Mouse (Mus musculus) midbrain, postnatal 0 days (tissue): ENCODE measurements at regions not wholly inside any gene's neighbourhood (a gene's known extent, or its start where the extent isn't known, plus 50 kb on each side); places are given as distances from the start of the nearest gene placed in this dataset.

Source experiments
- ATAC-seq: fragments of 200-750 bp; cut with Nextera tagmentation; 2 replicates; pipeline ENCODE4 v1.8.0; 2017; ENCODE audit warnings: moderate number of reproducible peaks, mild to moderate bottlenecking, moderate TSS enrichment, moderate library complexity; ENCODE audit not compliant: low FRiP score
- DNase-seq: peaks from one replicate; pipeline ENCODE4 v3.0.0-alpha.2; 2015; ENCODE audit warnings: low spot score
- H3K27ac ChIP-seq: fragments of 300-500 bp; sonication (generic); 2 replicates; pipeline ENCODE4 v1.5.1; 2014; ENCODE audit warnings: low read depth, mild to moderate bottlenecking, low read length, mixed read lengths
- H3K27me3 ChIP-seq: fragments of 300-500 bp; sonication (generic); 2 replicates; pipeline ENCODE4 v1.6.1; 2014; ENCODE audit warnings: low read length, control low read depth, mixed read lengths; ENCODE audit not compliant: insufficient read depth
- H3K36me3 ChIP-seq: fragments of 300-500 bp; sonication (generic); 2 replicates; pipeline ENCODE4 v1.6.1; 2014; ENCODE audit warnings: low read length, control low read depth, mixed read lengths; ENCODE audit not compliant: insufficient read depth
- H3K4me1 ChIP-seq: fragments of 300-500 bp; sonication (generic); 2 replicates; pipeline ENCODE4 v1.6.1; 2014; ENCODE audit warnings: mild to moderate bottlenecking, control low read depth, antibody characterized with exemption, low read length, mixed read lengths; ENCODE audit not compliant: insufficient read depth
- H3K4me2 ChIP-seq: fragments of 300-500 bp; sonication (generic); 2 replicates; pipeline ENCODE4 v1.6.1; 2014; ENCODE audit warnings: low read depth, mild to moderate bottlenecking, low read length, mixed read lengths; ENCODE audit not compliant: poor library complexity, severe bottlenecking
- H3K4me3 ChIP-seq: fragments of 300-500 bp; sonication (generic); 2 replicates; pipeline ENCODE4 v1.5.1; 2014; ENCODE audit warnings: low read depth, mild to moderate bottlenecking, low read length, moderate library complexity
- H3K9ac ChIP-seq: fragments of 300-500 bp; sonication (generic); replicated peaks from 2 replicates; pipeline ENCODE4 v1.6.1; 2014; ENCODE audit warnings: mild to moderate bottlenecking, low read length, moderate library complexity, mixed read lengths; ENCODE audit not compliant: poor library complexity, severe bottlenecking
- H3K9me3 ChIP-seq: fragments of 300-500 bp; sonication (generic); 2 replicates; pipeline ENCODE4 v1.6.1; 2016; ENCODE audit warnings: low read length, control low read depth
- CTCF ChIP-seq: IDR thresholded peaks from 2 replicates; pipeline ENCODE4 v1.5.1; 2016; ENCODE audit warnings: antibody characterized with exemption, mild to moderate bottlenecking
- WGBS: fragments of 180-500 bp; shearing (Covaris S2); extraction: QIAGEN DNeasy Blood & Tissue Kit; methylation state at CpG from one replicate; pipeline ENCODE4 v1.1.7; 2014; 5-methylcytosine and 5-hydroxymethylcytosine counted together

GRCm38 (mm10) chr15:85645971-85646638, 63.8 kb upstream of the Wnt7b start:
- WGBS: 1% methylated on average over 33 of the region's 33 CpGs
- Histone ChIP-seq H3K9me3 (no peaks in the 10 kb centered on the region), H3K27ac (peak overlapping the region; percentile 71), H3K4me2 (peak overlapping the region; percentile 52), H3K4me3 (peak overlapping the region; percentile 31), H3K4me1 (no peaks in the 10 kb centered on the region), H3K36me3 (no peaks in the 10 kb centered on the region), H3K27me3 (no peaks in the 10 kb centered on the region), H3K9ac (peak overlapping the region; percentile 42; the same call in 1 of the 2 replicates)
- TF ChIP-seq CTCF: no peak
- ATAC-seq (no peak), DNase-seq (no peak)

GRCm38 (mm10) chr15:85646639-85647277, 64.5 kb upstream of the Wnt7b start:
- peak overlapping the region; percentile 31 for H3K4me3 ChIP-seq
- no peaks in the 10 kb centered on the region for H3K27me3 ChIP-seq
- DNase-seq (no peak), ATAC-seq (no peak)
- H3K27ac ChIP-seq: peak overlapping the region; percentile 71; the same call in 1 of the 2 replicates
- TF ChIP-seq CTCF: no peak
- H3K4me2 ChIP-seq: peak overlapping the region; percentile 52
- H3K9me3 ChIP-seq: no peaks in the 10 kb centered on the region
- H3K36me3 ChIP-seq: no peaks in the 10 kb centered on the region
- H3K4me1 ChIP-seq: 0 out of 2 replicates have a peak, but pooled peaks cover under 1% of the 10 kb centered on the region
- H3K9ac ChIP-seq: no peak overlapping the region
- WGBS: 38% methylated on average over 9 of the region's 10 CpGs

GRCm38 (mm10) chr15:85647593-85647992, 65.3 kb upstream of the Wnt7b start:
- Histone ChIP-seq H3K4me2 (no peak overlapping the region), H3K27me3 (no peaks in the 10 kb centered on the region), H3K9me3 (no peaks in the 10 kb centered on the region), H3K4me3 (no peak overlapping the region), H3K27ac (no peak overlapping the region), H3K36me3 (no peaks in the 10 kb centered on the region), H3K4me1 (peaks cover 8% of the 10 kb centered on the region; the same call in 1 of the 2 replicates), H3K9ac (no peak overlapping the region)
- TF ChIP-seq CTCF: no peak
- WGBS: 69% methylated on average over 6 of the region's 6 CpGs
- DNase-seq: no peak
- ATAC-seq: no peak

- H3K4me3 ChIP-seq: no peak overlapping the region
- H3K9ac ChIP-seq: no peak overlapping the region
- DNase-seq (no peak), ATAC-seq (no peak)
- no peaks in the 10 kb centered on the region for H3K36me3 ChIP-seq
- no peaks in the 10 kb centered on the region for H3K27me3 ChIP-seq
- no peaks in the 10 kb centered on the region for H3K9me3 ChIP-seq
- H3K4me2 ChIP-seq: no peak overlapping the region
- peaks cover 16% of the 10 kb centered on the region for H3K4me1 ChIP-seq
- no peak for TF ChIP-seq CTCF
- WGBS: 76% methylated on average over 5 of the region's 5 CpGs
- H3K27ac ChIP-seq: no peak overlapping the region
These were observed 68.0 kb upstream of the Wnt7b start for GRCm38 (mm10) chr15:85650241-85650640.

GRCm38 (mm10) chr15:85651718-85652420, 69.6 kb upstream of the Wnt7b start:
- Histone ChIP-seq H3K27ac (peak overlapping the region; percentile 99; the same call in 1 of the 2 replicates), H3K9me3 (no peaks in the 10 kb centered on the region), H3K27me3 (no peaks in the 10 kb centered on the region), H3K9ac (no peak overlapping the region), H3K4me2 (no peak overlapping the region), H3K4me1 (peaks cover 16% of the 10 kb centered on the region), H3K36me3 (no peaks in the 10 kb centered on the region), H3K4me3 (no peak overlapping the region)
- 68% methylated on average over 9 of the region's 9 CpGs for WGBS
- no peak for ATAC-seq
- TF ChIP-seq CTCF: no peak
- DNase-seq: no peak

- H3K9me3 ChIP-seq: no peaks in the 10 kb centered on the region
- no peaks in the 10 kb centered on the region for H3K27me3 ChIP-seq
- peaks cover 16% of the 10 kb centered on the region for H3K4me1 ChIP-seq
- no peak for ATAC-seq
- TF ChIP-seq CTCF: no peak
- peak overlapping the region; percentile 67; the same call in 1 of the 2 replicates for H3K4me2 ChIP-seq
- no peak overlapping the region for H3K9ac ChIP-seq
- DNase-seq: no peak
- no peaks in the 10 kb centered on the region for H3K36me3 ChIP-seq
- H3K4me3 ChIP-seq: no peak overlapping the region
- 49% methylated on average over 5 of the region's 5 CpGs for WGBS
- H3K27ac ChIP-seq: peak overlapping the region; percentile 99
These were observed 70.2 kb upstream of the Wnt7b start for GRCm38 (mm10) chr15:85652431-85652830.
